In the genomic region with DNA sequence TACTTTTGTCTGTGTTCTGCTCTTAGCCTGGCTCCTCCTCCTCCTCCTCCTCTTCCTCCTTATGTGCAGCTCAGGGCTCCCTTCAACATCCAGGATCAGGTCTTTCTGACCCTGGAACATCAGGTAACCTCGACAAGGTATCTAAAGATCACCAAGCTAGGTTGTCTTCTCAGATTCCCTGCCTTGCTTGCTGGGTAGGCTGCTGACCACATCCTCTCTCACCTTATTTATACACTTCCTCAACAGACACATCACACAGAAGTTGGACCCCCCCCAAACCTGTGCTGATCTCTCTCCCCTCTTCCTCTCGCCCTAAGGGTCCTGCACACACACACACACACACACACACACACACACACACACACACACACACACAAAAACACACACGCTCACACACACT, we compare ENCODE assay signal across 11 mouse cellular contexts. TPM values are rescaled to one million over a fixed set of nuclear protein-coding genes. Genes with fewer than 3 reads are reported as not detected.
DNase-seq lines count a peak whose midpoint lies in the region; ATAC-seq and TF ChIP-seq lines count a peak whose summit lies in the region.
"Had no signal": no experiment of that assay in that cellular context is flagged by ENCODE, and none has a peak within 500 bp of the region (broad histone marks: within the 10 kb centered on the region; RNA-seq: fewer than 3 reads in every experiment).

A gene (plus strand): TSS at position 344 of the 400 bp plus-strand sequence.

- peaks cover 15% of the 10 kb centered on the region for H3K27me3 ChIP-seq in liver, embryonic 15.5 days
- H3K27me3 ChIP-seq in forebrain, embryonic 13.5 days, result peaks cover 59% of the 10 kb centered on the region

- no peaks in the 10 kb centered on the region for H3K9me3 ChIP-seq in liver, embryonic 15.5 days (replicated peaks)
- H3K9me3 ChIP-seq in forebrain, embryonic 13.5 days (replicated peaks), result no peaks in the 10 kb centered on the region
- H3K9me3 ChIP-seq: heart, embryonic 15.5 days had no signal

- no peak within 1 kb of the TSS for H3K4me3 ChIP-seq in lung, adult 2 months (replicated peaks; ENCODE audit: extremely low read depth, low read depth, low read length)
- H3K4me3 ChIP-seq in liver, embryonic 15.5 days (replicated peaks), result peak within 1 kb of the TSS; percentile 36; the same call in 1 of the 2 replicates
- no peak within 1 kb of the TSS for H3K4me3 ChIP-seq in forebrain, embryonic 13.5 days
- H3K4me3 ChIP-seq: heart, embryonic 15.5 days had no signal

- no peaks in the 10 kb centered on the region for H3K36me3 ChIP-seq in liver, embryonic 15.5 days (replicated peaks)
- H3K36me3 ChIP-seq in forebrain, embryonic 13.5 days (ENCODE audit: poor library complexity, severe bottlenecking), result no peaks in the 10 kb centered on the region
- H3K36me3 ChIP-seq: heart, embryonic 15.5 days had no signal

- H3K27ac ChIP-seq in liver, embryonic 15.5 days (replicated peaks), result peak within 1 kb of the TSS; percentile 60; the same call in 1 of the 2 replicates
- H3K27ac ChIP-seq in forebrain, embryonic 13.5 days, result no peak within 1 kb of the TSS
- H3K27ac ChIP-seq: heart, embryonic 15.5 days had no signal

- TF ChIP-seq POLR2A in lung, adult 2 months (IDR thresholded peaks at IDR 0.05; ENCODE audit: borderline replicate concordance, extremely low read depth, low read depth, low read length), result no peak

- no peak for TF ChIP-seq CTCF in lung, adult 2 months (IDR thresholded peaks at IDR 0.05; ENCODE audit: insufficient read depth, low read length)

- no peak within 1 kb of the TSS for H3K9ac ChIP-seq in liver, embryonic 15.5 days
- no peak within 1 kb of the TSS for H3K9ac ChIP-seq in forebrain, embryonic 13.5 days
- H3K9ac ChIP-seq: heart, embryonic 15.5 days had no signal

- 51% methylated on average over 3 of the region's 3 CpGs for WGBS in lung, adult 2 months
- WGBS in liver, embryonic 15.5 days (ENCODE audit: insufficient replicate concordance), result 58% methylated on average over 3 of the region's 3 CpGs
- 82% methylated on average over 3 of the region's 3 CpGs for WGBS in forebrain, embryonic 13.5 days

- peak within 1 kb of the TSS; percentile 90 for H3K4me2 ChIP-seq in liver, embryonic 15.5 days
- H3K4me2 ChIP-seq in forebrain, embryonic 13.5 days, result no peak within 1 kb of the TSS

- H3K4me1 ChIP-seq in lung, adult 2 months (ENCODE audit: control insufficient read depth, insufficient read depth, low read length), result peaks cover 6% of the 10 kb centered on the region
- peaks cover 64% of the 10 kb centered on the region for H3K4me1 ChIP-seq in liver, embryonic 15.5 days (replicated peaks)
- H3K4me1 ChIP-seq in forebrain, embryonic 13.5 days, result peaks cover 10% of the 10 kb centered on the region

- ATAC-seq in activated CD4-positive, CD25-positive, alpha-beta regulatory T cell, adult 4 months, result peak; percentile 70
- no peak for ATAC-seq in liver, embryonic 15.5 days (ENCODE audit: insufficient read depth)
- ATAC-seq in forebrain, embryonic 13.5 days, result no peak

- no peak for DNase-seq in lung, adult 2 months
- DNase-seq in lung, postnatal 36 days, result no peak
- DNase-seq in thymus, postnatal 0 days (ENCODE audit: low spot score), result peak; percentile 75
- DNase-seq in urinary bladder, postnatal 25 days (ENCODE audit: low spot score), result no peak
- no peak for DNase-seq in adrenal gland, adult 18-20 months (ENCODE audit: low spot score in 2 of 2)
- DNase-seq: cerebellum, adult 11 months; layer of hippocampus, adult 9-11 months had no signal

RNA-seq across cellular contexts. Expression of the gene that starts here (rescaled TPM):
- polyA plus RNA-seq in lung, adult 2 months (2012; rRNA removed), result 18.2 and 19.2 TPM in 2 replicates
- polyA plus RNA-seq in activated CD4-positive, CD25-positive, alpha-beta regulatory T cell, adult 4 months (2017; shearing (Covaris generic)), result 100 to 1,000 TPM; 125 TPM
- 14.1 and 14.9 TPM in 2 replicates for polyA plus RNA-seq in liver, embryonic 15.5 days (2015; fragmentation: Nextera tagmentation; extraction: Ambion mirVana)
- polyA plus RNA-seq in thymus, postnatal 0 days (2015; fragmentation: Nextera tagmentation; extraction: Ambion mirVana), result 107 and 127 TPM in 2 replicates
- 0.39 and 0.72 TPM in 2 replicates for polyA plus RNA-seq in forebrain, embryonic 13.5 days (2015; fragmentation: Nextera tagmentation; extraction: Ambion mirVana)
- total RNA-seq in adrenal gland, adult 18-20 months (2021), result 1 to 10 TPM; 1.7 to 2.9 TPM
